Mouse (Mus musculus): ENCODE measurements around the gene Cox7a1.
"Not testable (repeated sequence)": the region's sequence is repeated elsewhere in the genome, so short reads cannot be mapped to it uniquely, and the experiment has no call there.

- not testable (repeated sequence) for TF ChIP-seq CTCF (conservative IDR thresholded peaks at IDR 0.05; ENCODE audit: low read length); NANOG (IDR thresholded peaks at IDR 0.05; ENCODE audit: borderline replicate concordance, low read length); POU5F1 (IDR thresholded peaks at IDR 0.05; ENCODE audit: borderline replicate concordance, low read length)
These were observed 755 bp upstream of the Cox7a1 start for GRCm38 (mm10) chr7:30183189-30183588.

Measured in E14TG2a.4 (cell line).